Mouse (Mus musculus) megakaryocyte, embryonic 14.5 days (primary cell): ENCODE data around the gene Raver1. TPM values are rescaled to one million over a fixed set of nuclear protein-coding genes. Genes with fewer than 3 reads are reported as not detected.
A peak's percentile ranks its signal among the peaks of the same experiment; 100 is the strongest.

Source experiments
- H3K27me3 ChIP-seq: replicated peaks from 2 replicates; pipeline ENCODE3; 2012; ENCODE audit warnings: inconsistent platforms
- H3K36me3 ChIP-seq: replicated peaks from 2 replicates; pipeline ENCODE3; 2012; ENCODE audit warnings: low read length, inconsistent platforms, mixed read lengths
- H3K4me1 ChIP-seq: 2 replicates; pipeline ENCODE4 v1.6.1; 2012; ENCODE audit warnings: inconsistent platforms
- H3K4me3 ChIP-seq: replicated peaks from 2 replicates; pipeline ENCODE3; 2012; ENCODE audit warnings: moderate library complexity, mild to moderate bottlenecking, inconsistent platforms
- H3K9me3 ChIP-seq: 2 replicates; pipeline ENCODE4 v1.6.1; 2012; ENCODE audit warnings: inconsistent platforms
- FLI1 ChIP-seq: IDR thresholded peaks from 2 replicates; pipeline ENCODE4 v1.6.1; 2012; ENCODE audit warnings: low read length, inconsistent platforms, mixed read lengths
- GATA1 ChIP-seq: IDR thresholded peaks from 3 replicates; pipeline ENCODE4 v1.6.1; 2012; ENCODE audit warnings: mixed read lengths, low read length, inconsistent platforms, borderline replicate concordance
- polyA plus RNA-seq: library from polyadenylated mRNA; stranded (reverse); fragments of >175 nt; gene quantifications from 2 replicates; pipeline ENCODE4 v1.2.3, GENCODE M21; 2012; ENCODE audit warnings: low replicate concordance; ENCODE audit not compliant: insufficient read depth

The Raver1 gene
- polyA plus RNA-seq, 1 experiment = 51.7 TPM

- Histone ChIP-seq H3K27me3 (peaks cover 62% of the 10 kb centered on the region), H3K4me3 (peak within 1 kb of the TSS; percentile 94), H3K9me3 (peaks cover 4% of the 10 kb centered on the region; the same call in 1 of the 2 replicates), H3K4me1 (peaks cover 98% of the 10 kb centered on the region), H3K36me3 (peaks cover 11% of the 10 kb centered on the region)
- TF ChIP-seq GATA1 (no peak), FLI1 (no peak)
These were observed 59.9 kb downstream of the Raver1 start, which contains the start of gene Icam5 for GRCm38 (mm10) chr9:21031896-21032351. Gene Icam5 (plus strand): TSS chr9:21032073.

- peaks cover 92% of the 10 kb centered on the region for H3K4me1 ChIP-seq
- TF ChIP-seq GATA1 (no peak), FLI1 (no peak)
- peaks cover 61% of the 10 kb centered on the region for H3K27me3 ChIP-seq
These were observed 60.4 kb downstream of the Raver1 start for GRCm38 (mm10) chr9:21031251-21031895.

GRCm38 (mm10) chr9:21030781-21031250, 61.0 kb downstream of the Raver1 start:
- peaks cover 58% of the 10 kb centered on the region for H3K27me3 ChIP-seq
- H3K36me3 ChIP-seq = peaks cover 19% of the 10 kb centered on the region
- peak overlapping the region; percentile 94 for H3K4me3 ChIP-seq
- TF ChIP-seq GATA1 (no peak), FLI1 (no peak)
- H3K4me1 ChIP-seq = peaks cover 87% of the 10 kb centered on the region
- no peaks in the 10 kb centered on the region for H3K9me3 ChIP-seq

More at GRCm38 (mm10) chr9:21031251-21031895, 60.4 kb downstream of the Raver1 start:
- H3K4me3 ChIP-seq = peak overlapping the region; percentile 94
- H3K36me3 ChIP-seq = peaks cover 16% of the 10 kb centered on the region
- no peaks in the 10 kb centered on the region for H3K9me3 ChIP-seq

DNA sequence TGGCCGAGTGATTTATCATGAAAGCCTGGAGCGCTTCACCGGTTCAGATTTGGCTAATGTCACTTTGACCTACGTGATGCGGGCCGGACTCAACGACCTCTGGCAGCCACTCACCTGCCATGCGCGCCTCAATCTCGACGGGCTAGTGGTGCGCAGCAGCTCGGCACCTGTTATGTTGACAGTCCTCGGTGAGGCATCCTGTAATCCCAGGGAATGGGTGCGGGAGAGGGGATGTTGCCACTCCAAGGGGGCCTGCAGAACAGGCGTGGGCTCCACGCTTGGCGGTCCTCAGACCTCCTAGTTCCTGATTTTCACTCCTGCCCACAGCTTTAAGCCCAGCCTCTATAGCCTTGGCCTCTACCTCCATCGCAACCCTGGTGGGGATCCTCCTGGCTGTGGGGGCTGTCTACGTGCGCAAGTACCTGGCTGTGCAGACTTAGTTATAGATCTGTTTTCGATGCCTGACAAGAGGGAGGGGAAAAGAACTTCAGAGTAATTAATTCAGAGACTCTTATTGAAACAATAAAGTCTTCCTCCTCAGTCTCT, 61.7 kb downstream of the Raver1 start:
- peaks cover 57% of the 10 kb centered on the region for H3K27me3 ChIP-seq
- peaks cover 25% of the 10 kb centered on the region for H3K36me3 ChIP-seq
- H3K9me3 ChIP-seq = no peaks in the 10 kb centered on the region
- peaks cover 80% of the 10 kb centered on the region for H3K4me1 ChIP-seq
- TF ChIP-seq FLI1 (no peak), GATA1 (no peak)
- peak overlapping the region; percentile 94 for H3K4me3 ChIP-seq

GRCm38 (mm10) chr9:21029291-21030054, 62.3 kb downstream of the Raver1 start, which contains the start of gene Icam4:
Gene Icam4 (plus strand): TSS chr9:21029373.
- no peaks in the 10 kb centered on the region for H3K9me3 ChIP-seq
- H3K4me3 ChIP-seq = peak within 1 kb of the TSS; percentile 94
- peaks cover 73% of the 10 kb centered on the region for H3K4me1 ChIP-seq
- TF ChIP-seq GATA1 (no peak), FLI1 (no peak)
- peaks cover 51% of the 10 kb centered on the region for H3K27me3 ChIP-seq
- peaks cover 25% of the 10 kb centered on the region for H3K36me3 ChIP-seq

DNA sequence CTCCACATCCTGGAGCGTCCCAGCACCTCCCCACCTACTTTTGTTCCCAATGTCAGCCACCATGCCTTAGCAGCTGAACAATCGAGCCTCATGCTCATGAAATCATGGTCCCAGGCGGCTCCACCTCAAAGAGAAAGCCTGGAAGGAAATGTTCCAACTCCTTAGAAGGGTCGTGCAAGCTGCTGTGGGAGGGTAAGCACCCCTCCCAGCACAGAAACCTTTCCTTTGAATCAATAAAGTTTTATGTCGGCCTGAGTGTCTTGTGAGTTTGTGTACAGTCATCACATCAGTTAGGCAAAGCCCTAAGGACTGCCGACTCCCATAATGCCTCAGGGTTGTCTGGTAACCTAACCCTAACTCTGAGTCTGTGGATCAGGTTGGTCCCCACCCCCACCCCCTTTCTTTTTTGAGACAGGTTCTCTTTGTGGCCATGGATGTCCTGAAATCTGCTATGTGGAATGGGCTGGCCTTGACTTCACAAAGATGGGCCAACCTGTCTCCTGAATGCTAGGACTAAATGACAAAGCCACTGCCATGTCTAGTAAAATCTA, 63.2 kb downstream of the Raver1 start:
- Histone ChIP-seq H3K4me3 (peak overlapping the region; percentile 94), H3K9me3 (no peaks in the 10 kb centered on the region), H3K27me3 (peaks cover 45% of the 10 kb centered on the region), H3K36me3 (peaks cover 25% of the 10 kb centered on the region), H3K4me1 (peaks cover 67% of the 10 kb centered on the region)
- TF ChIP-seq GATA1 = no peak

DNA sequence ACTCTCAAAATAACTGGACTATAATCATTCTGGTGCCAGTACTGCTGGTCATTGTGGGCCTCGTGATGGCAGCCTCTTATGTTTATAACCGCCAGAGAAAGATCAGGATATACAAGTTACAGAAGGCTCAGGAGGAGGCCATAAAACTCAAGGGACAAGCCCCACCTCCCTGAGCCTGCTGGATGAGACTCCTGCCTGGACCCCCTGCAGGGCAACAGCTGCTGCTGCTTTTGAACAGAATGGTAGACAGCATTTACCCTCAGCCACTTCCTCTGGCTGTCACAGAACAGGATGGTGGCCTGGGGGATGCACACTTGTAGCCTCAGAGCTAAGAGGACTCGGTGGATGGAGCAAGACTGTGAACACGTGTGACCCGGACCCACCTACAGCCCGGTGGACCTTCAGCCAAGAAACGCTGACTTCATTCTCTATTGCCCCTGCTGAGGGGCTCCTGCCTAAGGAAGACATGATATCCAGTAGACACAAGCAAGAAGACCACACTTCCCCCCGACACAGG, 64.0 kb downstream of the Raver1 start:
- H3K4me3 ChIP-seq = peak overlapping the region; percentile 24
- H3K27me3 ChIP-seq = peaks cover 37% of the 10 kb centered on the region
- no peak for TF ChIP-seq GATA1
- no peak for TF ChIP-seq FLI1
- H3K9me3 ChIP-seq = no peaks in the 10 kb centered on the region
- H3K36me3 ChIP-seq = peaks cover 25% of the 10 kb centered on the region
- peaks cover 59% of the 10 kb centered on the region for H3K4me1 ChIP-seq

DNA sequence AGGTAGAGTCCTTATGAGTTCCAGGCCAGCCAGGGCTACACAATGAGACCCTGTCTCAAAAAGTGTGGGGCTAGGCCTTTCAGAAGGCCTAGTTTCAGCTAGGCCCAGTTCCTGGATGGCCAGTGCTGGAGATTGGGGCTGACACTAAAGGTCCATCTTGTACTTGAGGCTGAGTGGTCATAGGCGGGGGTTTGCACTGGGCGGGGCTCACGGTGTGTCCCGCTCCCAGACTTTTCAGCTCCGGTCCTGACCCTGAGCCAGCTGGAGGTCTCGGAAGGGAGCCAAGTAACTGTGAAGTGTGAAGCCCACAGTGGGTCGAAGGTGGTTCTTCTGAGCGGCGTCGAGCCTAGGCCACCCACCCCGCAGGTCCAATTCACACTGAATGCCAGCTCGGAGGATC, 65.0 kb downstream of the Raver1 start:
- Histone ChIP-seq H3K36me3 (peaks cover 25% of the 10 kb centered on the region), H3K27me3 (peaks cover 34% of the 10 kb centered on the region), H3K4me1 (peaks cover 53% of the 10 kb centered on the region), H3K4me3 (no peak overlapping the region), H3K9me3 (no peaks in the 10 kb centered on the region)
- TF ChIP-seq FLI1 (no peak), GATA1 (no peak)

DNA sequence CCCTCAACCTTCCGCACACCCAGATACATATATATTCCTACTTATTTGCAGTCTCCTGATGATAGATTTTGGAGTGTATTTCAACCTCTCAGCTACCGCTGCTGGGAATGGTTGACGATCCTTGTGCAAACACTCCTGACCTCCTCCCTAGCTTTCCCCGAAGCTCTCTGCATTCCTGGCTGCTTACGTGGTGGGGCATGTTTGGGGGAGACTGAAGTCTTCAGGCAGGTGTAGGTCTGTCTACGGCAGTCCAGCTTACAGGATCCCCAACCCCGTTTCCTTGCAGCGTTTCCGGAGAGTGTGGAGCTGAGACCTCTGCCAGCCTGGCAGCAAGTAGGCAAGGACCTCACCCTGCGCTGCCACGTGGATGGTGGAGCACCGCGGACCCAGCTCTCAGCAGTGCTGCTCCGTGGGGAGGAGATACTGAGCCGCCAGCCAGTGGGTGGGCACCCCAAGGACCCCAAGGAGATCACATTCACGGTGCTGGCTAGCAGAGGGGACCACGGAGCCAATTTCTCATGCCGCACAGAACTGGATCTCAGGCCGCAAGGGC, 66.5 kb downstream of the Raver1 start:
- Histone ChIP-seq H3K4me1 (peaks cover 42% of the 10 kb centered on the region), H3K36me3 (peaks cover 31% of the 10 kb centered on the region), H3K4me3 (no peak overlapping the region), H3K27me3 (peaks cover 42% of the 10 kb centered on the region), H3K9me3 (no peaks in the 10 kb centered on the region)
- TF ChIP-seq FLI1 = no peak
- TF ChIP-seq GATA1 = no peak

Other genes starting within 250 kb of the Raver1 start
- 39.0 and 51.7 TPM in 2 replicates for gene A230050P20Rik, start 223.4 kb downstream of the Raver1 start, polyA plus RNA-seq
- gene Angptl6, start 212.3 kb downstream of the Raver1 start, polyA plus RNA-seq = 4.7 and 5.1 TPM in 2 replicates
- 84.5 and 137 TPM in 2 replicates for gene Ppan, start 203.8 kb downstream of the Raver1 start, polyA plus RNA-seq
- gene Eif3g, start 193.4 kb downstream of the Raver1 start, polyA plus RNA-seq = 300 and 342 TPM in 2 replicates
- 31.3 and 39.8 TPM in 2 replicates for gene Dnmt1, start 132.1 kb downstream of the Raver1 start, polyA plus RNA-seq
- 4.0 and 8.4 TPM in 2 replicates for gene S1pr2, start 115.2 kb downstream of the Raver1 start, polyA plus RNA-seq
- gene Mrpl4, start 89.3 kb downstream of the Raver1 start, polyA plus RNA-seq = 62.4 and 63.4 TPM in 2 replicates
- gene Icam1, start 76.0 kb downstream of the Raver1 start, polyA plus RNA-seq = 8.8 and 10.8 TPM in 2 replicates
- 5.3 and 7.9 TPM in 2 replicates for gene Icam4, start 62.6 kb downstream of the Raver1 start, polyA plus RNA-seq
- 3.0 and 9.9 TPM in 2 replicates for gene Icam5, start 59.9 kb downstream of the Raver1 start, polyA plus RNA-seq
- 3.6 TPM in 1 of 2 replicates, not detected in the other for gene Zglp1, start 24.9 kb downstream of the Raver1 start, polyA plus RNA-seq
- 0.45 TPM in 1 of 2 replicates, not detected in the other for gene Gm49373, start 18.9 kb downstream of the Raver1 start, polyA plus RNA-seq
- gene Fdx1l, start 18.4 kb downstream of the Raver1 start, polyA plus RNA-seq = 3.3 and 26.9 TPM in 2 replicates
- gene Gm38431, start within 50 bp of the Raver1 start, polyA plus RNA-seq = 128 and 518 TPM in 2 replicates
- gene Tyk2, start 39.2 kb upstream of the Raver1 start, polyA plus RNA-seq = 15.5 and 17.9 TPM in 2 replicates
- gene Cdc37, start 58.0 kb upstream of the Raver1 start, polyA plus RNA-seq = 62.5 and 150 TPM in 2 replicates
- 8.2 and 26.2 TPM in 2 replicates for gene Pde4a, start 73.7 kb upstream of the Raver1 start, polyA plus RNA-seq
- gene Keap1, start 147.4 kb upstream of the Raver1 start, polyA plus RNA-seq = 47.4 and 49.4 TPM in 2 replicates
- gene S1pr5, start 156.4 kb upstream of the Raver1 start, polyA plus RNA-seq = not detected in 2 replicates
- gene Atg4d, start 173.3 kb upstream of the Raver1 start, polyA plus RNA-seq = 53.1 and 67.2 TPM in 2 replicates
- gene Kri1, start 196.0 kb upstream of the Raver1 start, polyA plus RNA-seq = 32.6 and 47.4 TPM in 2 replicates
- 94.7 and 248 TPM in 2 replicates for gene Cdkn2d, start 199.4 kb upstream of the Raver1 start, polyA plus RNA-seq
- gene Ap1m2, start 220.3 kb upstream of the Raver1 start, polyA plus RNA-seq = not detected in 2 replicates
- 46.8 and 61.6 TPM in 2 replicates for gene Slc44a2, start 228.7 kb upstream of the Raver1 start, polyA plus RNA-seq